Mouse (Mus musculus) MEL (cell line): Measurements from ENCODE around the gene Fth1. TPM values are rescaled to one million over a fixed set of nuclear protein-coding genes. Genes with fewer than 3 reads are reported as not detected.

Experiments
- DNase-seq: peaks from one replicate; pipeline ENCODE4 v3.0.0; 2011; ENCODE audit warnings: low read depth, low spot score
- H3K27ac ChIP-seq: 2 replicates; pipeline ENCODE4 v1.5.1; 2012; ENCODE audit warnings: low read depth, mild to moderate bottlenecking, control low read depth, low read length, moderate library complexity; ENCODE audit not compliant: control insufficient read depth
- H3K27me3 ChIP-seq, 2 experiments: fragments of 150-350 bp in 1 of 2; sonication (generic) in 1 of 2; 2 replicates each; pipeline ENCODE4 v1.6.1; 2012; ENCODE audit warnings: low read length in 2 of 2, mild to moderate bottlenecking in 2 of 2, improper control_type of control experiment in 1 of 2, moderate library complexity in 1 of 2; ENCODE audit not compliant: insufficient read depth in 2 of 2, control insufficient read depth in 1 of 2
- H3K36me3 ChIP-seq, 2 experiments: 2 replicates each; pipeline ENCODE4 v1.6.1; 2012 to 2014; ENCODE audit warnings: low read length in 2 of 2, improper control_type of control experiment in 1 of 2, inconsistent platforms in 1 of 2, mild to moderate bottlenecking in 1 of 2; ENCODE audit not compliant: insufficient read depth in 2 of 2, control insufficient read depth in 1 of 2
- H3K4me1 ChIP-seq, 2 experiments: fragments of 150-350 bp in 1 of 2; sonication (generic) in 1 of 2; 2 replicates each; pipeline ENCODE4 v1.6.1; 2012; ENCODE audit warnings: low read length in 2 of 2, improper control_type of control experiment in 1 of 2, mild to moderate bottlenecking in 1 of 2; ENCODE audit not compliant: insufficient read depth in 2 of 2, control insufficient read depth in 1 of 2
- H3K4me3 ChIP-seq, 2 experiments: fragments of 150-350 bp in 1 of 2; sonication (generic) in 1 of 2; 2 replicates each; pipeline ENCODE4 v1.5.1; 2012; ENCODE audit warnings: low read depth in 2 of 2, low read length in 2 of 2, mild to moderate bottlenecking in 2 of 2, moderate library complexity in 2 of 2, control low read depth in 1 of 2, improper control_type of control experiment in 1 of 2; ENCODE audit not compliant: control insufficient read depth in 1 of 2, insufficient read depth in 1 of 2
- H3K79me2 ChIP-seq: 2 replicates; pipeline ENCODE4 v1.6.1; 2012; ENCODE audit warnings: mild to moderate bottlenecking, low read length, moderate library complexity; ENCODE audit not compliant: control insufficient read depth, poor library complexity, insufficient read depth
- H3K9ac ChIP-seq: 2 replicates; pipeline ENCODE4 v1.6.1; 2012; ENCODE audit warnings: low read depth, mild to moderate bottlenecking, control low read depth, low read length, moderate library complexity; ENCODE audit not compliant: control insufficient read depth, poor library complexity, severe bottlenecking
- H3K9me3 ChIP-seq: fragments of 150-350 bp; sonication (generic); replicated peaks from 2 replicates; pipeline ENCODE4 v1.6.1; 2012; ENCODE audit warnings: mild to moderate bottlenecking, low read length, improper control_type of control experiment, moderate library complexity; ENCODE audit not compliant: insufficient read depth
- BHLHE40 ChIP-seq: IDR thresholded peaks from 2 replicates; pipeline ENCODE4 v1.6.1; 2012; ENCODE audit warnings: low read depth, mild to moderate bottlenecking, inconsistent platforms, low read length, improper control_type of control experiment, borderline replicate concordance
- CHD1 ChIP-seq: IDR thresholded peaks from 2 replicates; pipeline ENCODE4 v1.6.1; 2012; ENCODE audit warnings: low read depth, mild to moderate bottlenecking, inconsistent platforms, low read length, improper control_type of control experiment
- CTCF ChIP-seq, 3 experiments: IDR thresholded peaks in 2 of 3; conservative IDR thresholded peaks in 1 of 3; 2 replicates each; pipeline ENCODE4 v1.5.1; 2011 to 2012; ENCODE audit warnings: low read length in 3 of 3, low read depth in 2 of 3, mild to moderate bottlenecking in 2 of 3, improper control_type of control experiment in 1 of 3, inconsistent platforms in 1 of 3, mixed read lengths in 1 of 3, moderate library complexity in 1 of 3; ENCODE audit not compliant: control insufficient read depth in 1 of 3, insufficient read depth in 1 of 3, poor library complexity in 1 of 3, severe bottlenecking in 1 of 3
- E2F4 ChIP-seq: IDR thresholded peaks from 2 replicates; pipeline ENCODE4 v1.6.1; 2011; ENCODE audit warnings: low read depth, low read length, improper control_type of control experiment, borderline replicate concordance
- ELF1 ChIP-seq: IDR thresholded peaks from 2 replicates; pipeline ENCODE4 v1.6.1; 2014; ENCODE audit warnings: low read depth, mild to moderate bottlenecking, inconsistent platforms, low read length, improper control_type of control experiment, moderate library complexity
- EP300 ChIP-seq, 2 experiments: IDR thresholded peaks; 2 replicates each; pipeline ENCODE4 v1.6.1; 2011; ENCODE audit warnings: improper control_type of control experiment in 2 of 2, low read length in 2 of 2, low read depth in 1 of 2, mild to moderate bottlenecking in 1 of 2
- ETS1 ChIP-seq: IDR thresholded peaks from 2 replicates; pipeline ENCODE4 v1.6.1; 2012; ENCODE audit warnings: low read depth, mild to moderate bottlenecking, inconsistent platforms, low read length, improper control_type of control experiment, moderate library complexity
- GABPA ChIP-seq: IDR thresholded peaks from 2 replicates; pipeline ENCODE4 v1.6.1; 2012; ENCODE audit warnings: low read depth, mild to moderate bottlenecking, inconsistent platforms, low read length, improper control_type of control experiment, moderate library complexity
- HCFC1 ChIP-seq: IDR thresholded peaks from 2 replicates; pipeline ENCODE4 v1.6.1; 2012; ENCODE audit warnings: low read depth, mild to moderate bottlenecking, inconsistent platforms, low read length, improper control_type of control experiment, moderate library complexity
- JUND ChIP-seq: IDR thresholded peaks from 2 replicates; pipeline ENCODE4 v1.6.1; 2011; ENCODE audit warnings: low read depth, mild to moderate bottlenecking, improper control_type of control experiment, low read length
- MAFK ChIP-seq: IDR thresholded peaks from 2 replicates; pipeline ENCODE4 v1.6.1; 2011; ENCODE audit warnings: low read depth, mild to moderate bottlenecking, low read length, improper control_type of control experiment, borderline replicate concordance
- MAX ChIP-seq: IDR thresholded peaks from 2 replicates; pipeline ENCODE4 v1.6.1; 2011; ENCODE audit warnings: low read length, improper control_type of control experiment
- MEF2A ChIP-seq: IDR thresholded peaks from 2 replicates; pipeline ENCODE4 v1.6.1; 2014; ENCODE audit warnings: low read depth, mild to moderate bottlenecking, inconsistent platforms, low read length, improper control_type of control experiment; ENCODE audit not compliant: poor library complexity, insufficient replicate concordance, severe bottlenecking; ENCODE audit errors: extremely low read depth
- MYB ChIP-seq: IDR thresholded peaks from 2 replicates; pipeline ENCODE4 v1.6.1; 2011; ENCODE audit warnings: mild to moderate bottlenecking, low read depth, low read length, improper control_type of control experiment
- NELFE ChIP-seq: IDR thresholded peaks from 2 replicates; pipeline ENCODE4 v1.6.1; 2011; ENCODE audit warnings: low read depth, low read length, improper control_type of control experiment
- NRF1 ChIP-seq: IDR thresholded peaks from 2 replicates; pipeline ENCODE4 v1.6.1; 2014; ENCODE audit warnings: low read depth, mild to moderate bottlenecking, inconsistent platforms, low read length, improper control_type of control experiment, moderate library complexity; ENCODE audit not compliant: poor library complexity, insufficient read depth, severe bottlenecking
- POLR2A ChIP-seq, 2 experiments: IDR thresholded peaks; 2 replicates each; pipeline ENCODE4 v1.6.1; 2011 to 2012; ENCODE audit warnings: low read length in 2 of 2, mild to moderate bottlenecking in 2 of 2, control low read depth in 1 of 2, improper control_type of control experiment in 1 of 2, low read depth in 1 of 2, moderate library complexity in 1 of 2; ENCODE audit not compliant: control insufficient read depth in 1 of 2, insufficient read depth in 1 of 2, poor library complexity in 1 of 2
- POLR2AphosphoS2 ChIP-seq: IDR thresholded peaks from 2 replicates; pipeline ENCODE4 v1.6.1; 2011; ENCODE audit warnings: low read length, improper control_type of control experiment
- POLR2AphosphoS5 ChIP-seq: IDR thresholded peaks from 2 replicates; pipeline ENCODE4 v1.6.1; 2012; ENCODE audit warnings: low read depth, borderline replicate concordance, mild to moderate bottlenecking, inconsistent platforms, low read length, moderate library complexity, mixed read lengths
- RCOR1 ChIP-seq: IDR thresholded peaks from 2 replicates; pipeline ENCODE4 v1.6.1; 2012; ENCODE audit warnings: low read depth, mild to moderate bottlenecking, inconsistent platforms, low read length, improper control_type of control experiment
- SIN3A ChIP-seq: IDR thresholded peaks from 2 replicates; pipeline ENCODE4 v1.6.1; 2012; ENCODE audit warnings: low read length, improper control_type of control experiment, inconsistent platforms
- SMC3 ChIP-seq: IDR thresholded peaks from 2 replicates; pipeline ENCODE4 v1.6.1; 2011; ENCODE audit warnings: low read depth, low read length, improper control_type of control experiment
- TBP ChIP-seq: IDR thresholded peaks from 2 replicates; pipeline ENCODE4 v1.8.0; 2011; ENCODE audit warnings: low read depth, low read length, improper control_type of control experiment
- TCF12 ChIP-seq: IDR thresholded peaks from 2 replicates; pipeline ENCODE4 v1.6.1; 2014; ENCODE audit warnings: low read depth, mild to moderate bottlenecking, inconsistent platforms, low read length, improper control_type of control experiment, moderate library complexity
- UBTF ChIP-seq: IDR thresholded peaks from 2 replicates; pipeline ENCODE4 v1.6.1; 2012; ENCODE audit warnings: low read depth, mild to moderate bottlenecking, inconsistent platforms, low read length, improper control_type of control experiment, moderate library complexity, borderline replicate concordance; ENCODE audit not compliant: insufficient read depth
- USF1 ChIP-seq: IDR thresholded peaks from 2 replicates; pipeline ENCODE4 v1.6.1; 2014; ENCODE audit warnings: low read depth, mild to moderate bottlenecking, inconsistent platforms, low read length, improper control_type of control experiment, moderate library complexity
- USF2 ChIP-seq, 2 experiments: IDR thresholded peaks; 2 replicates each; pipeline ENCODE4 v1.6.1; 2011 to 2012; ENCODE audit warnings: improper control_type of control experiment in 2 of 2, low read length in 2 of 2, borderline replicate concordance in 1 of 2, inconsistent platforms in 1 of 2, low read depth in 1 of 2, mild to moderate bottlenecking in 1 of 2; ENCODE audit not compliant: insufficient read depth in 1 of 2
- ZC3H11A ChIP-seq: IDR thresholded peaks from 2 replicates; pipeline ENCODE4 v1.6.1; 2012; ENCODE audit warnings: low read depth, mild to moderate bottlenecking, inconsistent platforms, low read length, improper control_type of control experiment
- ZKSCAN1 ChIP-seq: IDR thresholded peaks from 2 replicates; pipeline ENCODE4 v1.6.1; 2012; ENCODE audit warnings: low read depth, mild to moderate bottlenecking, inconsistent platforms, low read length, improper control_type of control experiment, moderate library complexity
- ZMIZ1 ChIP-seq: IDR thresholded peaks from 2 replicates; pipeline ENCODE4 v1.6.1; 2012; ENCODE audit warnings: low read depth, mild to moderate bottlenecking, inconsistent platforms, low read length, improper control_type of control experiment, moderate library complexity
- polyA plus RNA-seq, 2 experiments: library from polyadenylated mRNA; stranded (reverse) in 1 of 2; unstranded in 1 of 2; fragments of >175 nt in 1 of 2; fragments of >200 nt in 1 of 2; gene quantifications; 2 replicates each; pipeline versions ENCODE4 v1.2.1 to v1.2.4; 2012; ENCODE audit warnings: low replicate concordance in 2 of 2, low read depth in 1 of 2; ENCODE audit not compliant: insufficient read length in 2 of 2, insufficient read depth in 1 of 2, missing spikeins in 1 of 2
- total RNA-seq: library from RNA; depleted of rRNA; stranded (reverse); fragments of 300-350 nt; gene quantifications from 2 replicates; pipeline ENCODE4 v1.2.3, GENCODE M21; 2012

Gene Fth1
- total and polyA plus RNA-seq, 3 experiments: 444 to 2,175 (median 2,118) TPM

DNA sequence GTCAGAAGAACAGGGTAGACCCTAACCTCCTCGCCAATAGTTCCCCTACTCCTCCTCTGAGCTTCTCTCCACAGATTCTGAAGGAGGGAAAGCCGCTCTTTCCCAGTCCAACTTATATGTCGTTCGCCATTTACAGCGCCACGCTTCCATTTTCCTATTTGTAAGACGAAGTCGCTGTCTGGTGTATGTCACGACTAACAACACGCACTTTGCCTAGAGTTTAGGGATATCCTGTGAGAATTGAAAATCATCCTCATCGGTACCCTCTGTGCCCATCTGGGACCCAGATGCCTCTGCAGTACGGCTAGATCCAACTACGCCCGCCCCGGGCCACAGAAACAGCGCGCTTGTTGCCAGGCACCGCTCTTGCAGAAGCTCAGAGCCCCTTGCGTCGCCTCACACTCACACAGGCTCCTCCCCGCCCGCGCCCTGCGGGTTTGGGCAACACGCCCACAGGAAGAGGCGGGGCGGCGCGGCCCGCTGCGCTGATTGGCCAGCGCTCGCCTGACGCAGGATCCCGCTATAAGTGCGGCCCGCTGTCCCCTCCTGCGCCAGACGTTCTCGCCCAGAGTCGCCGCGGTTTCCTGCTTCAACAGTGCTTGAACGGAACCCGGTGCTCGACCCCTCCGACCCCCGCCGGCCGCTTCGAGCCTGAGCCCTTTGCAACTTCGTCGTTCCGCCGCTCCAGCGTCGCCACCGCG is 1.9 kb downstream of the Fth1 start (continued):
- TF ChIP-seq USF2 (IDR thresholded peaks at IDR 0.05; ENCODE audit: borderline replicate concordance in 1 of 2, insufficient read depth in 1 of 2, low read depth in 1 of 2, low read length in 2 of 2): no peak
- peak; percentile 100 for TF ChIP-seq ZMIZ1
- no peak for TF ChIP-seq ZC3H11A
- TF ChIP-seq CHD1: peak; percentile 86; the same call in 1 of the 2 replicates
- TF ChIP-seq, all 39 proteins: peak for 19

DNA sequence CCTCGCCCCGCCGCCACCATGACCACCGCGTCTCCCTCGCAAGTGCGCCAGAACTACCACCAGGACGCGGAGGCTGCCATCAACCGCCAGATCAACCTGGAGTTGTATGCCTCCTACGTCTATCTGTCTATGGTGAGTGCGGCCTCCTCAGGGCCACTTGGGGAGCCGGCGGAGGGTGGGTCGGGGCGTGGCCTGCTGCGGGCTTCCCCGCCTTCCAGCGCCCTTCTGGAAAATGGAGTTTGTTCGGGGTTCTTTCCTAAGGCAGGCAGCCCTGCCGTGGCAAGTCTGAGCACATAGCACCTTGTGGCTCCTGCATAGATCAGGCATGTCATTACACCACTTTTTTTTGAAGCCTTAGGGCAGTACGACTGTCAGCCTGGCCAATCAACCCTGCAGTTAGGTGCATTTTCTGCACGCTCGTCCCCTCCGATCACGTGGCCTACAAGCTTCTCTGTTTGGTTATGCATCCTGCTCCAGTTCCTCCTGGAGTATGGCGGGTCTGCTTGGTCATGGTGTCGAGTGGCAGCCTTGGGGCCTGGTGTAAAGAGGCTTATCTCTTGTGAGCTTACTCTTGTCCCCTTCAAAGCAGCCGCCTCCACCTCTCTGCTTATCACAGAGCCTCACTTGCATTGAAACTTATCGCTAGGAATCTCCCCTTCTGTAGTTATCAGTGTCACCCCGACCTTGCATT is 2.6 kb downstream of the Fth1 start:
- H3K4me1 ChIP-seq: peaks cover 32 to 36% of the 10 kb centered on the region in 2 experiments
- peak overlapping the region; percentile 97 for H3K9ac ChIP-seq
- H3K27me3 ChIP-seq: no peaks in the 10 kb centered on the region
- H3K9me3 ChIP-seq: no peaks in the 10 kb centered on the region
- peak; percentile 91 for DNase-seq
- peak overlapping the region; percentile 90 to 96 for H3K4me3 ChIP-seq
- peak overlapping the region; percentile 96 for H3K27ac ChIP-seq
- H3K36me3 ChIP-seq: peaks cover 14 to 49% of the 10 kb centered on the region in 2 experiments
- H3K79me2 ChIP-seq: peaks cover 25% of the 10 kb centered on the region
- peak; percentile 88 for TF ChIP-seq SIN3A
- TF ChIP-seq JUND: no peak
- no peak for TF ChIP-seq ZC3H11A
- TF ChIP-seq ZKSCAN1: no peak
- peak; percentile 70; the same call in 1 of the 2 replicates for TF ChIP-seq RCOR1
- no peak for TF ChIP-seq CTCF (IDR thresholded peaks at IDR 0.05 in 2 of 3, conservative IDR thresholded peaks at IDR 0.05 in 1 of 3; ENCODE audit: control insufficient read depth in 1 of 3, insufficient read depth in 1 of 3, low read depth in 2 of 3, low read length in 3 of 3, poor library complexity in 1 of 3, severe bottlenecking in 1 of 3)
- TF ChIP-seq EP300 (IDR thresholded peaks at IDR 0.05; ENCODE audit: low read depth in 1 of 2, low read length in 2 of 2): peak; percentile 86 to 88
- peak; percentile 65; the same call in 1 of the 2 replicates for TF ChIP-seq GABPA
- TF ChIP-seq MEF2A: no peak
- peak; percentile 92 for TF ChIP-seq ETS1
- TF ChIP-seq E2F4: no peak
- peak; percentile 94 for TF ChIP-seq MAX
- no peak for TF ChIP-seq UBTF
- peak; percentile 46; the same call in 1 of the 2 replicates for TF ChIP-seq HCFC1
- 0 out of 2 replicates have a peak, but pooled peaks have one; percentile 12 for TF ChIP-seq POLR2AphosphoS2
- TF ChIP-seq SMC3: no peak
- TF ChIP-seq MAFK: peak; percentile 71; the same call in 1 of the 2 replicates
- TF ChIP-seq USF1: peak; percentile 94
- no peak for TF ChIP-seq NRF1
- TF ChIP-seq TBP: peak; percentile 43; the same call in 1 of the 2 replicates
- TF ChIP-seq ELF1: no peak
- peak; percentile 93 for TF ChIP-seq TCF12
- TF ChIP-seq POLR2AphosphoS5: no peak; the same call in 1 of the 2 replicates
- TF ChIP-seq ZMIZ1: peak; percentile 57
- peak in 1 of 2 experiments; percentile 41; a peak in 2 of 4 replicates for TF ChIP-seq POLR2A (IDR thresholded peaks at IDR 0.05; ENCODE audit: control insufficient read depth in 1 of 2, insufficient read depth in 1 of 2, low read depth in 1 of 2, low read length in 2 of 2, poor library complexity in 1 of 2)
- peak in 1 of 2 experiments; percentile 69; a peak in 3 of 4 replicates for TF ChIP-seq USF2 (IDR thresholded peaks at IDR 0.05; ENCODE audit: borderline replicate concordance in 1 of 2, insufficient read depth in 1 of 2, low read depth in 1 of 2, low read length in 2 of 2)
- TF ChIP-seq CHD1: peak; percentile 18
- peak; percentile 51 for TF ChIP-seq MYB
- peak; percentile 38; the same call in 1 of the 2 replicates for TF ChIP-seq BHLHE40
- no peak for TF ChIP-seq NELFE
